Mouse (Mus musculus): ENCODE results near the gene Mast3.

DNA sequence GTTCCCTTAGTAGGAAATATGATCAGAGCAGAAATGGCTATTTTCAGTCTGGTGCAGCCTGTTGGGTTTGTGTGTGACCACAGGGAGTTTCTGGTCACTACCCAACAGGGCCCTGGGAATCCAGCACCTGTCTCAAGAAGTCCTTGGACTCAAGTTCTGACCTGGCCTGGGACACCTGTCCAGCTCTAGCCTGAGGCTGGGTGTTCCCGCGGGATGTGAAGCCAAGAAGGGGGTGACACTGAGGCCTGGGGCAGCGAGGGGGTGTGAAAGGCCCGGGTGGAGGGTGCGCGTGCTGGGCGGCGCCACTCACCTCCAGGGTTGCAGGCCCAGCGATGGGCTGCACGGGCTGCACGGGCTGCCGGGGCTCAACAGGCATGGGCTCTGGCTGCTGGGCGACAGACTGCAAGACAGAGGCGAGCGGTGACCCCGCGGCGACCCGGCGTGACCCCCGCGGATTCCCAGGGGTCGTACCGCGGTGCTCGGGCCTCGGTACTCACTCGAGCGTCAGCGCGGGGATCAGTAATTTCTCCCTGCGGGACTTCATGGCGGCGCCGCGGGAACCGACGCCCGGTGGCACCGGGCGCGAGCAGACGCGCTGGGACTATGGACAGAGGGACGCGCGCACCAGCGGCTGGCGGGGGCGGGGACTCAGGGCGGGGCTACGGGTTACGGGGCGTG, 8.3 kb downstream of the Mast3 start:
- TF ChIP-seq POLR2A (IDR thresholded peaks at IDR 0.05; ENCODE audit: insufficient read depth, low read depth, low read length) (peak; percentile 60), CTCF (IDR thresholded peaks at IDR 0.05; ENCODE audit: insufficient read depth, low read depth, low read length) (no peak)
